Mouse (Mus musculus): Measurements from ENCODE around the gene Nln. TPM values are rescaled to one million over a fixed set of nuclear protein-coding genes. Genes with fewer than 3 reads are reported as not detected.

Gene Nln
- polyA plus RNA-seq, 1 experiment from 2014 or later, result 22.1 TPM

DNA sequence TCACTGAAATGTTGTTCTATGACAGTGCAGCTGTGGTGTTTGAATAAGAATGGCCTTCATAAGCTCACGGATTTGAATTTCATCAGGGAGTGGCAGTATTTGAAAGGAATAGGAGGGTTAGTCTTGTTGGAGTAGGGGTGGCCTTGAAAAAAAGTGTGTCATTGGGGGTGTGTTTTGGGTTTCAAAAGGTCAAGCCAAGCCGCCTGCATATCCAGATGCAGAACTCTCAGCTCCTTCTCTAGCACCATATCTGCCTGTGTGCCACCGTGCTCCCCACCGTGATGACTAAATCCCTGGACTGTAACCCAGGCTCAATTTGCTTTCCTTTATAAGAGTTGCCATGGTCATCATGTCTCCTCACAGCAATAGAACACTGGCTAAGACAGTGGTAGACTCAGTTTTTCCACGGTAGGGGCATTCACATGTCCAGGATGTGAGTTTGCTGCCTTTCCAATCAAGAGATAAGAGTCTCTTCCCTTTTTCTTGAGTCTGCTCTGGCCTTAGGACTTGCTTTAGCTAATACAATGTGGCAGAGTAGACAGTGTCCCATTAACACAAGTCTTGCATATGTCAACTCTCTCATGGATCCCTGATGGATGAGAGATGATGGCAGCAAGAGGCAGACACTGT, 7.7 kb downstream of the Nln start:
- H3K4me2 ChIP-seq (ENCODE audit: low read depth, low read length), result no peak overlapping the region
- H3K4me1 ChIP-seq (replicated peaks; ENCODE audit: control insufficient read depth, insufficient read depth, low read length), result peaks cover 6% of the 10 kb centered on the region; the same call in 1 of the 2 replicates
- no peak overlapping the region for H3K4me3 ChIP-seq (ENCODE audit: low read length)
- WGBS, result 85% methylated on average over 5 of the region's 5 CpGs
- H3K9ac ChIP-seq (ENCODE audit: low read length), result no peak overlapping the region
- no peak overlapping the region for H3K27ac ChIP-seq (ENCODE audit: low read length)
- peaks cover 6% of the 10 kb centered on the region for H3K9me3 ChIP-seq (ENCODE audit: control insufficient read depth, low read length)
- ATAC-seq (ENCODE audit: low read depth), result no peak
- H3K36me3 ChIP-seq (ENCODE audit: control insufficient read depth, insufficient read depth, low read length), result no peaks in the 10 kb centered on the region
- no peaks in the 10 kb centered on the region for H3K27me3 ChIP-seq (ENCODE audit: control insufficient read depth, insufficient read depth, low read depth, low read length)

DNA sequence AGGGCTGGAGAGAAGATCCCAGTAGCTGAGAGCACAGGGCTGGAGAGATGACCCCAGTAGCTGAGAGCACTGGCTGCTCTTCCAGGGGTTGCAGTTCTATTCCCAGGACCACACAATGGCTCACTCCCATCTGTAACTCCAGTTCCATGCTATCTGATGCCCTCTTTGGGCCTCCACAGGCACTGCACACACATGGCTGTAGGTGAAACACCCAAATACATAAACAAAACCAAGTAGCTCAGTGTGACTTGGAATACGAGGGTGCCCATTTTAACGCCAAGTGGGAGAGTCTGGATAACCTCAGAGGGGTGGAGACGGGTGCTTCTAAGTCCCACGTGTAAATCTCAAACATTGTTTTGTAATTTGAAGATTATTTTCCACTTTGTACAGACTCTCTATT, 9.0 kb downstream of the Nln start:
- Histone ChIP-seq H3K9me3 (ENCODE audit: control insufficient read depth, low read length) (peaks cover 6% of the 10 kb centered on the region), H3K4me3 (ENCODE audit: low read length) (no peak overlapping the region), H3K4me2 (ENCODE audit: low read depth, low read length) (no peak overlapping the region), H3K27ac (ENCODE audit: low read length) (no peak overlapping the region), H3K4me1 (replicated peaks; ENCODE audit: control insufficient read depth, insufficient read depth, low read length) (peaks cover 9% of the 10 kb centered on the region; the same call in 1 of the 2 replicates), H3K36me3 (ENCODE audit: control insufficient read depth, insufficient read depth, low read length) (no peaks in the 10 kb centered on the region), H3K9ac (ENCODE audit: low read length) (no peak overlapping the region), H3K27me3 (ENCODE audit: control insufficient read depth, insufficient read depth, low read depth, low read length) (no peaks in the 10 kb centered on the region)
- WGBS, result 81% methylated on average over 4 of the region's 4 CpGs
- no peak for ATAC-seq (ENCODE audit: low read depth)

GRCm38 (mm10) chr13:104097190-104097589, 12.2 kb downstream of the Nln start:
- H3K9ac ChIP-seq (ENCODE audit: low read length), result no peak overlapping the region

DNA sequence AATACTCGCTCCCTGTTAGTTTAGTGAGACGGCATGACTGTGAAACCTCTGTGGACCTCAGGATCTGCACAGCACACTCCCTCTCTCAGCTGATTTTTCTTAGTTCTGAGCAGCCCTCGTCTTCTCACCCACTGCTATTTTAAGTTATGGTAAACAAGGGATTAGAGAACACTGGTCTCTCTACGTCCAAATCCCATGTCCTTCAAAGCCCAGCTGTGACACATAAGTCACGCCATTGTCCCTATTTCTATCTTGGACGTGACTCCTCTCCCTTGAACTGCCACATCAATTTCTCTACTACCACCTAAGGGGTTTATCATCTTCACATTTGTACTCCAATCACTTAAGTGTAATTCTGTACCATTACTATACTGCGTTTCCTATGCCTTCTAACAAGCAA, 13.5 kb downstream of the Nln start:
- Histone ChIP-seq H3K4me1 (replicated peaks; ENCODE audit: control insufficient read depth, insufficient read depth, low read length) (peaks cover 15% of the 10 kb centered on the region; the same call in 1 of the 2 replicates), H3K9ac (ENCODE audit: low read length) (no peak overlapping the region), H3K4me2 (ENCODE audit: low read depth, low read length) (no peak overlapping the region), H3K9me3 (ENCODE audit: control insufficient read depth, low read length) (no peaks in the 10 kb centered on the region), H3K36me3 (ENCODE audit: control insufficient read depth, insufficient read depth, low read length) (no peaks in the 10 kb centered on the region), H3K4me3 (ENCODE audit: low read length) (no peak overlapping the region), H3K27ac (ENCODE audit: low read length) (no peak overlapping the region; the same call in 1 of the 2 replicates), H3K27me3 (ENCODE audit: control insufficient read depth, insufficient read depth, low read depth, low read length) (no peaks in the 10 kb centered on the region)
- 40% methylated on average over 7 of the region's 7 CpGs for WGBS
- peak; percentile 78 for ATAC-seq (ENCODE audit: low read depth)

More at GRCm38 (mm10) chr13:104097190-104097589, 12.2 kb downstream of the Nln start:
- Histone ChIP-seq H3K4me1 (replicated peaks; ENCODE audit: control insufficient read depth, insufficient read depth, low read length) (peaks cover 15% of the 10 kb centered on the region; the same call in 1 of the 2 replicates), H3K27me3 (ENCODE audit: control insufficient read depth, insufficient read depth, low read depth, low read length) (no peaks in the 10 kb centered on the region), H3K9me3 (ENCODE audit: control insufficient read depth, low read length) (no peaks in the 10 kb centered on the region), H3K36me3 (ENCODE audit: control insufficient read depth, insufficient read depth, low read length) (no peaks in the 10 kb centered on the region), H3K27ac (ENCODE audit: low read length) (no peak overlapping the region), H3K4me3 (ENCODE audit: low read length) (no peak overlapping the region), H3K4me2 (ENCODE audit: low read depth, low read length) (no peak overlapping the region)
- peak; percentile 47 for ATAC-seq (ENCODE audit: low read depth)
- WGBS, result 44% methylated on average over 7 of the region's 7 CpGs

DNA sequence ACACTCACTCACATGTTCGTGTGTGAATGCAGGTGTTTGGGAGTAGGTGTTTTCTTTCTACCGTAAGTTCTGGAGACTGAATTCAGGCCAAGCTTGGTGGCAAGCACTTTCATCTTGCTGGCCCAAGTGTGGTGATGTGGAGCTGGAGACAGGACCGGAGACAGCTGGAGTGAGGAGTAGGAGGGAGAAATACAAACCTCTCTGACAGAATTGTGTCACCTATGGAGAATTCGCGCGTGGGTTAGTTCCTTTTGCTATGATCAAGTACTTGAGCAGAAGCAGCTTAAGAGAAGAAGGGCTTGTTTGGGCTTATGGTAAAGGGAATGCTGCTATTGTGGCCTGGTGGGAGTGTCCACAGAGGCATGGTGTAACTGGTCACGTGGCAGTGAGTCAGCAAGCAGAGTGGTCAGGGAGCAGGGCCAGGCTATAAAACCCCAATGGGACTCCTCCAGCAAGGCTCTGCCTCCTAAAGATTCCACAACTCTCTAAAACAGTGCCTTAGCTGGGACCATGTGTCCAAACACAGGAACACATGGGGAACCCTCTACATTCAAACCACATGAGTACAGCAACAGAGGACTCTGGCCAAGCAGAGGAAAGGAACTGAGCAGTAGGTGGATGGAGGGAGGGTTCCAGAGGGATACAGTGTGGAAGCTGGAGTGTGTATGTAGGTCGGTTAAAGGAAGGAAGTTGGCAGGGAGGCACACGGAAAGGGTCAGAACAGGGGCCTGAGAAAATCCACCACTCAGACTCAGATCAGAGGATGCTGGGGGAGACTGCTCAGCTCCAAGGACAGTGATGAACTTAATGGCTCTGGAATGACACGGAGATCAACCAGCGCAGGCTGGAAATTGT, 14.7 kb downstream of the Nln start:
- H3K9me3 ChIP-seq (ENCODE audit: control insufficient read depth, low read length), result no peaks in the 10 kb centered on the region
- peaks cover 15% of the 10 kb centered on the region; the same call in 1 of the 2 replicates for H3K4me1 ChIP-seq (replicated peaks; ENCODE audit: control insufficient read depth, insufficient read depth, low read length)
- no peaks in the 10 kb centered on the region for H3K36me3 ChIP-seq (ENCODE audit: control insufficient read depth, insufficient read depth, low read length)
- peak; percentile 22; the same call in 1 of the 2 replicates for ATAC-seq (ENCODE audit: low read depth)
- H3K27ac ChIP-seq (ENCODE audit: low read length), result no peak overlapping the region
- no peaks in the 10 kb centered on the region for H3K27me3 ChIP-seq (ENCODE audit: control insufficient read depth, insufficient read depth, low read depth, low read length)
- 69% methylated on average over 11 of the region's 11 CpGs for WGBS
- no peak overlapping the region for H3K4me2 ChIP-seq (ENCODE audit: low read depth, low read length)
- H3K9ac ChIP-seq (ENCODE audit: low read length), result no peak overlapping the region
- no peak overlapping the region for H3K4me3 ChIP-seq (ENCODE audit: low read length)

DNA sequence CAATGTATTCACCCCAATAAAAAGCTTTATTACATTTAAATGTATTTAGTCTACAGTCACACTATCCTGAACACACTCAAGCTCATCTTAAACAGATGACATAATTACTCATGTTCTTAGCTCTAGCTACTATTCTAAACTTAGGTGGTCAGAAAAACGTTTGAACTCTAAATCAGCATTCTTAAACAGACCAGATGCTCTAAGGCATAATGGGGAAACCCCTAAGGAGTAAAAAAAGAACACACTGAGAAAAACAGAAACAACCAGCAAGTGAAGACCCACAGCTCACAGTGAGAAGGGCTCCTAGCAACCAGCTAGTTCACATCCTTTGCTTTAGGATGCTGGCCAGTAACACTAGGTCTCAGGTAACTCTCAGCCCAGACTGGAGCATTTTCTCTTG, 17.7 kb downstream of the Nln start:
- no peak overlapping the region for H3K4me3 ChIP-seq (ENCODE audit: low read length)
- no peaks in the 10 kb centered on the region for H3K9me3 ChIP-seq (ENCODE audit: control insufficient read depth, low read length)
- no peak overlapping the region for H3K4me2 ChIP-seq (ENCODE audit: low read depth, low read length)
- H3K27me3 ChIP-seq (ENCODE audit: control insufficient read depth, insufficient read depth, low read depth, low read length), result no peaks in the 10 kb centered on the region
- H3K4me1 ChIP-seq (replicated peaks; ENCODE audit: control insufficient read depth, insufficient read depth, low read length), result peaks cover 10% of the 10 kb centered on the region; the same call in 1 of the 2 replicates
- H3K27ac ChIP-seq (ENCODE audit: low read length), result no peak overlapping the region
- WGBS, result 8% methylated on average over 1 of the region's 1 CpGs
- H3K36me3 ChIP-seq (ENCODE audit: control insufficient read depth, insufficient read depth, low read length), result no peaks in the 10 kb centered on the region
- no peak overlapping the region for H3K9ac ChIP-seq (ENCODE audit: low read length)
- ATAC-seq (ENCODE audit: low read depth), result no peak

- 23% methylated on average over 1 of the region's 1 CpGs for WGBS
- Histone ChIP-seq H3K9ac (ENCODE audit: low read length) (no peak overlapping the region), H3K4me1 (replicated peaks; ENCODE audit: control insufficient read depth, insufficient read depth, low read length) (no peaks in the 10 kb centered on the region), H3K4me3 (ENCODE audit: low read length) (no peak overlapping the region), H3K9me3 (ENCODE audit: control insufficient read depth, low read length) (no peaks in the 10 kb centered on the region), H3K27ac (ENCODE audit: low read length) (no peak overlapping the region), H3K4me2 (ENCODE audit: low read depth, low read length) (no peak overlapping the region), H3K27me3 (ENCODE audit: control insufficient read depth, insufficient read depth, low read depth, low read length) (no peaks in the 10 kb centered on the region), H3K36me3 (ENCODE audit: control insufficient read depth, insufficient read depth, low read length) (no peaks in the 10 kb centered on the region)
- ATAC-seq (ENCODE audit: low read depth), result peak; percentile 69
These were observed 20.0 kb downstream of the Nln start for GRCm38 (mm10) chr13:104089387-104089786.

- H3K4me1 ChIP-seq (replicated peaks; ENCODE audit: control insufficient read depth, insufficient read depth, low read length), result no peaks in the 10 kb centered on the region
- no peak for ATAC-seq (ENCODE audit: low read depth)
- WGBS, result 63% methylated on average over 2 of the region's 2 CpGs
These were observed 24.8 kb downstream of the Nln start for GRCm38 (mm10) chr13:104084600-104084999.

DNA sequence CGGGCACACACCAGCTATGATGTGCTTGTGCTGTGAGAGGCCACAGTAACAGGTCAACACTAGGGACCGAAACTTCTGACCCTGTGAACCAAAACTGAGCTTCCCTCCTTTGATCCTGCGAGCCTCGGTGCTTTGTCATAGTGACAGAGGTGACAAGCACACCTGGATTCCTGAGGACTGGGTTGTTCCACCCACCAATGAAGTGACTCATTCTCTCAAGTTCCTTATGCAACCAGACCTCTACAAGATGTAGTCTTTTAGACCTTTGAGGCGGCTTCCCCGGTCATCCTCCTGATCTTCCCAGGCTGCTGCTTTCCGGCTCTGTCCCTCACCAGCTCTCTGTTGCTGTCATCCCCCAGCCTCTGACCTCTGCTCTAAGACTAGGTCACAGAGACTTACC, 26.9 kb downstream of the Nln start:
- ATAC-seq (ENCODE audit: low read depth), result no peak
- H3K27me3 ChIP-seq (ENCODE audit: control insufficient read depth, insufficient read depth, low read depth, low read length), result no peaks in the 10 kb centered on the region
- no peaks in the 10 kb centered on the region for H3K9me3 ChIP-seq (ENCODE audit: control insufficient read depth, low read length)
- 62% methylated on average over 7 of the region's 7 CpGs for WGBS
- no peak overlapping the region for H3K4me3 ChIP-seq (ENCODE audit: low read length)
- H3K4me1 ChIP-seq (replicated peaks; ENCODE audit: control insufficient read depth, insufficient read depth, low read length), result no peaks in the 10 kb centered on the region
- no peak overlapping the region for H3K27ac ChIP-seq (ENCODE audit: low read length)
- H3K36me3 ChIP-seq (ENCODE audit: control insufficient read depth, insufficient read depth, low read length), result no peaks in the 10 kb centered on the region
- H3K9ac ChIP-seq (ENCODE audit: low read length), result no peak overlapping the region
- H3K4me2 ChIP-seq (ENCODE audit: low read depth, low read length), result no peak overlapping the region

More at GRCm38 (mm10) chr13:104084600-104084999, 24.8 kb downstream of the Nln start:
- no peaks in the 10 kb centered on the region for H3K36me3 ChIP-seq (ENCODE audit: control insufficient read depth, insufficient read depth, low read length)
- no peak overlapping the region for H3K9ac ChIP-seq (ENCODE audit: low read length)
- H3K4me3 ChIP-seq (ENCODE audit: low read length), result no peak overlapping the region
- H3K27ac ChIP-seq (ENCODE audit: low read length), result no peak overlapping the region
- no peaks in the 10 kb centered on the region for H3K9me3 ChIP-seq (ENCODE audit: control insufficient read depth, low read length)
- H3K27me3 ChIP-seq (ENCODE audit: control insufficient read depth, insufficient read depth, low read depth, low read length), result no peaks in the 10 kb centered on the region
- H3K4me2 ChIP-seq (ENCODE audit: low read depth, low read length), result no peak overlapping the region

Data from lung, embryonic 16.5 days (tissue).